38 mouse cellular contexts compared by ENCODE assay signal in the genomic region with DNA sequence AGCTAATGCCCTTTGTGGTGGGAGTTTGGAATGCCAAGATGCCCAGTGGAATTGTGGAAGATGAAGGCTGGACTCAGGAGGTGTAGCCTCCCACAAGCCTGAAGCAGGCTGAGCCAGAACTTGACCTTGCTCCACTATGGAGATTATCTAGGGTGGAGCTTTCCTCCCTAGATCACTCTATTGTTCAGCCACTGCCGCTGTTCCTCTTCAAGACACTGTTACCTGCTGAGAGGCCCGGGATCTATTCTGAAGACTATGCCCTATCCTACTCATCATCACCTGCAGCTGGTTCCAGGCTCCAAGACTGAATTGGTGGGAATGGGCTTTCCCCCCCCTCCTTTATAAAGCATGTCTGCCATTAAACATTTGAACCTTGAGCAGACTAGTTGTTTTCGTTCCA. TPM values are rescaled to one million over a fixed set of nuclear protein-coding genes. Genes with fewer than 3 reads are reported as not detected.
"Had no signal": no experiment of that assay in that cellular context is flagged by ENCODE, and none has a peak within 500 bp of the region (broad histone marks: within the 10 kb centered on the region; RNA-seq: fewer than 3 reads in every experiment).

No protein-coding gene starts in this region.

- H3K27ac ChIP-seq: embryonic facial prominence, embryonic 10.5 days; embryonic facial prominence, embryonic 12.5 days; embryonic facial prominence, embryonic 13.5 days; embryonic facial prominence, embryonic 15.5 days; forebrain, embryonic 12.5 days; forebrain, embryonic 13.5 days; forebrain, embryonic 15.5 days; gastrocnemius, adult 2 months; heart, adult 2 months had no signal

- H3K4me3 ChIP-seq: embryonic facial prominence, embryonic 10.5 days; embryonic facial prominence, embryonic 12.5 days; embryonic facial prominence, embryonic 13.5 days; embryonic facial prominence, embryonic 15.5 days; erythroblast, embryonic 14.5 days; forebrain, embryonic 12.5 days; forebrain, embryonic 13.5 days; forebrain, embryonic 15.5 days; gastrocnemius, adult 2 months; heart, adult 2 months had no signal

- H3K27me3 ChIP-seq: embryonic facial prominence, embryonic 12.5 days; embryonic facial prominence, embryonic 13.5 days; embryonic facial prominence, embryonic 15.5 days; forebrain, embryonic 12.5 days; forebrain, embryonic 13.5 days; forebrain, embryonic 15.5 days had no signal

- DNase-seq: cerebellum, adult 9-11 months; cerebellum, postnatal 10 days; cerebellum, postnatal 14 days; cerebellum, postnatal 25 days; cerebellum, postnatal 36 days; embryo, embryonic 11 days; forebrain, postnatal 0 days; gastrocnemius, adult 2 months; gastrocnemius, postnatal 10 days; gastrocnemius, postnatal 14 days; gastrocnemius, postnatal 25 days; gastrocnemius, postnatal 36 days; heart, adult 11 months; heart, adult 18-20 months; heart, adult 2 months had no signal

- H3K9me3 ChIP-seq: embryonic facial prominence, embryonic 10.5 days; embryonic facial prominence, embryonic 12.5 days; embryonic facial prominence, embryonic 13.5 days; embryonic facial prominence, embryonic 15.5 days; forebrain, embryonic 12.5 days; forebrain, embryonic 13.5 days; forebrain, embryonic 15.5 days had no signal

- H3K4me1 ChIP-seq: embryonic facial prominence, embryonic 10.5 days; embryonic facial prominence, embryonic 12.5 days; embryonic facial prominence, embryonic 13.5 days; embryonic facial prominence, embryonic 15.5 days; forebrain, embryonic 12.5 days; forebrain, embryonic 13.5 days; forebrain, embryonic 15.5 days had no signal

- H3K9ac ChIP-seq: embryonic facial prominence, embryonic 12.5 days; embryonic facial prominence, embryonic 13.5 days; embryonic facial prominence, embryonic 15.5 days; forebrain, embryonic 12.5 days; forebrain, embryonic 13.5 days; forebrain, embryonic 15.5 days; forebrain, postnatal 0 days had no signal

- H3K36me3 ChIP-seq: embryonic facial prominence, embryonic 10.5 days; embryonic facial prominence, embryonic 12.5 days; embryonic facial prominence, embryonic 13.5 days; embryonic facial prominence, embryonic 15.5 days; forebrain, embryonic 12.5 days; forebrain, embryonic 15.5 days had no signal

RNA-seq across cellular contexts. Expression of gene Retnlg, which starts 2.8 kb away (rescaled TPM):
- total RNA-seq: forebrain, postnatal 0 days; gastrocnemius, adult 18-20 months; gastrocnemius, adult 8-10 months; gastrocnemius, postnatal 14 days; gastrocnemius, postnatal 25 days; gastrocnemius, postnatal 36 days; heart, adult 18-20 months had no signal
- polyA plus RNA-seq: embryonic facial prominence, embryonic 10.5 days; embryonic facial prominence, embryonic 11.5 days; embryonic facial prominence, embryonic 13.5 days; erythroblast, embryonic 14.5 days; forebrain, embryonic 11.5 days; forebrain, embryonic 12.5 days; forebrain, embryonic 13.5 days; forebrain, embryonic 14.5 days; forebrain, embryonic 16.5 days; heart, embryonic 11.5 days had no signal

RNA-seq across cellular contexts. Expression of gene Retnla, which starts 27.3 kb away (rescaled TPM):
- total RNA-seq: common myeloid progenitor, adult 5-6 weeks; forebrain, postnatal 0 days; gastrocnemius, postnatal 4 days; granulocyte monocyte progenitor cell, adult 5-6 weeks had no signal
- polyA plus RNA-seq: embryonic facial prominence, embryonic 10.5 days; embryonic facial prominence, embryonic 11.5 days; embryonic facial prominence, embryonic 12.5 days; embryonic facial prominence, embryonic 13.5 days; embryonic facial prominence, embryonic 14.5 days; embryonic facial prominence, embryonic 15.5 days; erythroblast, embryonic 14.5 days; forebrain, embryonic 11.5 days; forebrain, embryonic 12.5 days; forebrain, embryonic 13.5 days; forebrain, embryonic 14.5 days; forebrain, embryonic 15.5 days; forebrain, embryonic 16.5 days; frontal cortex, adult 2 months; heart, embryonic 11.5 days had no signal

RNA-seq across cellular contexts. Expression of gene Retnlb, which starts 53.0 kb away (rescaled TPM):
- total RNA-seq: common myeloid progenitor, adult 5-6 weeks; forebrain, postnatal 0 days; gastrocnemius, adult 18-20 months; gastrocnemius, adult 2 months; gastrocnemius, adult 8-10 months; gastrocnemius, postnatal 10 days; gastrocnemius, postnatal 14 days; gastrocnemius, postnatal 25 days; gastrocnemius, postnatal 36 days; gastrocnemius, postnatal 4 days; granulocyte monocyte progenitor cell, adult 5-6 weeks; heart, adult 18-20 months; heart, adult 2 months; heart, adult 8-10 months had no signal
- polyA plus RNA-seq: cortical plate, adult 2 months; embryonic facial prominence, embryonic 10.5 days; embryonic facial prominence, embryonic 11.5 days; embryonic facial prominence, embryonic 12.5 days; embryonic facial prominence, embryonic 13.5 days; embryonic facial prominence, embryonic 14.5 days; embryonic facial prominence, embryonic 15.5 days; erythroblast, embryonic 14.5 days; forebrain, embryonic 11.5 days; forebrain, embryonic 12.5 days; forebrain, embryonic 13.5 days; forebrain, embryonic 14.5 days; forebrain, embryonic 15.5 days; forebrain, embryonic 16.5 days; forebrain, postnatal 0 days; frontal cortex, adult 2 months; gonadal fat pad, adult 2 months; heart, adult 2 months; heart, embryonic 11.5 days had no signal
